In genomic region chr9:9583011-9583605, GRCm38 (mm10) we compare ENCODE assay signal across 10 mouse cellular contexts.
DNase-seq lines count a peak whose midpoint lies in the region; ATAC-seq lines count a peak whose summit lies in the region.
"Had no signal": no experiment of that assay in that cellular context is flagged by ENCODE, and none has a peak within 500 bp of the region (broad histone marks: within the 10 kb centered on the region; RNA-seq: fewer than 3 reads in every experiment).

No protein-coding gene starts in this region.

- WGBS in hindbrain, embryonic 15.5 days = 59% methylated on average over 2 of the region's 2 CpGs
- 80% methylated on average over 2 of the region's 2 CpGs for WGBS in hindbrain, embryonic 11.5 days
- WGBS in limb, embryonic 10.5 days = 81% methylated on average over 2 of the region's 2 CpGs

- H3K27ac ChIP-seq in hindbrain, embryonic 15.5 days (replicated peaks) = peak overlapping the region; percentile 9; the same call in 1 of the 2 replicates
- no peak overlapping the region for H3K27ac ChIP-seq in hindbrain, embryonic 11.5 days (ENCODE audit: low read depth, low read length)
- no peak overlapping the region for H3K27ac ChIP-seq in limb, embryonic 10.5 days
- H3K27ac ChIP-seq: kidney, postnatal 0 days had no signal

- ATAC-seq in hindbrain, embryonic 15.5 days (ENCODE audit: low FRiP score, low read depth) = peak; percentile 92
- ATAC-seq in hindbrain, embryonic 11.5 days (ENCODE audit: low FRiP score) = no peak

- DNase-seq in hindbrain, embryonic 11.5 days (ENCODE audit: low spot score) = no peak
- DNase-seq in cerebellum, adult 8-10 months = peak; percentile 93
- DNase-seq in kidney, adult 9 months = peak; percentile 90
- peak; percentile 11 to 28 for DNase-seq in left cerebral cortex, postnatal 36 days (ENCODE audit: low spot score in 2 of 2)
- DNase-seq in c-Kit-positive CD71-positive TER-119-positive erythroid progenitor cells, embryonic 14.5 days (ENCODE audit: low spot score) = no peak
- DNase-seq in lung, postnatal 4 days = no peak
- no peak for DNase-seq in limb, embryonic 10.5 days (ENCODE audit: low spot score)

- no peaks in the 10 kb centered on the region for H3K9me3 ChIP-seq in hindbrain, embryonic 15.5 days
- H3K9me3 ChIP-seq in hindbrain, embryonic 11.5 days (ENCODE audit: control insufficient read depth, low read length) = no peaks in the 10 kb centered on the region
- no peaks in the 10 kb centered on the region for H3K9me3 ChIP-seq in limb, embryonic 10.5 days (replicated peaks)

- H3K4me1 ChIP-seq in hindbrain, embryonic 15.5 days (replicated peaks) = no peaks in the 10 kb centered on the region
- no peaks in the 10 kb centered on the region for H3K4me1 ChIP-seq in hindbrain, embryonic 11.5 days (replicated peaks; ENCODE audit: control insufficient read depth, insufficient read depth, low read length)
- no peaks in the 10 kb centered on the region for H3K4me1 ChIP-seq in limb, embryonic 10.5 days

- H3K4me2 ChIP-seq in hindbrain, embryonic 15.5 days = no peak overlapping the region
- H3K4me2 ChIP-seq in hindbrain, embryonic 11.5 days (replicated peaks; ENCODE audit: low read depth, low read length) = no peak overlapping the region

- H3K36me3 ChIP-seq in hindbrain, embryonic 15.5 days = no peaks in the 10 kb centered on the region
- H3K36me3 ChIP-seq in hindbrain, embryonic 11.5 days (ENCODE audit: control insufficient read depth, insufficient read depth, low read length) = no peaks in the 10 kb centered on the region
- no peaks in the 10 kb centered on the region for H3K36me3 ChIP-seq in limb, embryonic 10.5 days

- H3K9ac ChIP-seq in hindbrain, embryonic 15.5 days = no peak overlapping the region
- H3K9ac ChIP-seq in hindbrain, embryonic 11.5 days (ENCODE audit: low read depth, low read length) = no peak overlapping the region

- no peaks in the 10 kb centered on the region for H3K27me3 ChIP-seq in hindbrain, embryonic 15.5 days
- H3K27me3 ChIP-seq in hindbrain, embryonic 11.5 days (ENCODE audit: control insufficient read depth, insufficient read depth, low read length) = no peaks in the 10 kb centered on the region
- no peaks in the 10 kb centered on the region for H3K27me3 ChIP-seq in limb, embryonic 10.5 days (ENCODE audit: low read depth, poor library complexity, severe bottlenecking)

- intact Hi-C loops in left cerebral cortex, postnatal 36 days (cut with DNase I) = no loop called here

- H3K4me3 ChIP-seq in hindbrain, embryonic 15.5 days = no peak overlapping the region
- no peak overlapping the region for H3K4me3 ChIP-seq in hindbrain, embryonic 11.5 days (ENCODE audit: low read depth, low read length)
- no peak overlapping the region for H3K4me3 ChIP-seq in limb, embryonic 10.5 days
- H3K4me3 ChIP-seq: myocyte had no signal

Comparison
In these comparisons a context has a peak if more than half of its experiments do, and no peak if none do; other contexts are left out.
1. DNase-seq: peak in cerebellum, adult 8-10 months (single experiment), kidney, adult 9 months (single experiment) and left cerebral cortex, postnatal 36 days (2 of 2); none in hindbrain, embryonic 11.5 days (single experiment), c-Kit-positive CD71-positive TER-119-positive erythroid progenitor cells, embryonic 14.5 days (single experiment), lung, postnatal 4 days (0 of 2) and limb, embryonic 10.5 days (single experiment).